ENCODE assay signal across 9 mouse cellular contexts in the genomic region with DNA sequence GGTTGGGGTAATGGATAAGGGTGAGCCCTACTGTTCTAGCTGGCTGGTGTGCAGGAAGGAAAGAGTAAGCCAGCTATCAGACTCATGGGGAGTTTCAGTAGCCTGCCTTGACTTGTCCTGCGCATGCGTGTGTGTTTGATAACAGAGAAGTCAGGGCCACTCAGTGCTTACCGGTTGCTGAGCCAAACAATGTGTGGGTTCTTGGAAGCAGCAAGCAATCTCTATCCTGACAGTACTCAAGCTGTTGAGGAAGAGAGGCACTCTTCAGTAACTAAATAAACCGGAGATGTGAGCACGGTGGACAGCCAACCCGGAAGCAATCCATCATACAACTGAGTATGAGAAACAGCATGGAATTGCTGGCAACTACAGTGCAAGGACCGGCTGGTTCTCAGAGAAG.
DNase-seq lines count a peak whose midpoint lies in the region; ATAC-seq lines count a peak whose summit lies in the region.
"Had no signal": no experiment of that assay in that cellular context is flagged by ENCODE, and none has a peak within 500 bp of the region (broad histone marks: within the 10 kb centered on the region; RNA-seq: fewer than 3 reads in every experiment).

No protein-coding gene starts in this region.

- no peak overlapping the region for H3K4me3 ChIP-seq in limb, embryonic 10.5 days
- H3K4me3 ChIP-seq: embryonic facial prominence, embryonic 12.5 days had no signal

- peak; percentile 81 for DNase-seq in MN1 (ENCODE audit: low spot score)
- DNase-seq in adrenal gland, postnatal 14 days, result peak; percentile 80
- peak; percentile 53 for DNase-seq in kidney, adult 9 months
- peak; percentile 59 for DNase-seq in lung, postnatal 14 days
- no peak for DNase-seq in gastrocnemius, postnatal 14 days
- DNase-seq in embryo, embryonic 10 days (ENCODE audit: low spot score), result no peak
- no peak for DNase-seq in limb, embryonic 10.5 days (ENCODE audit: low spot score)

- 83% methylated on average over 7 of the region's 7 CpGs for WGBS in limb, embryonic 10.5 days

- no peaks in the 10 kb centered on the region for H3K27me3 ChIP-seq in limb, embryonic 10.5 days (ENCODE audit: low read depth, poor library complexity, severe bottlenecking)
- H3K27me3 ChIP-seq: embryonic facial prominence, embryonic 12.5 days had no signal

- H3K36me3 ChIP-seq in limb, embryonic 10.5 days, result no peaks in the 10 kb centered on the region
- H3K36me3 ChIP-seq: embryonic facial prominence, embryonic 12.5 days had no signal

- ATAC-seq in CD4-positive, CD25-positive, alpha-beta regulatory T cell, adult 4 months, result no peak

- intact Hi-C loops in gastrocnemius, postnatal 14 days (cut with DNase I; ENCODE audit: low total_unique reads), result no loop called here

- H3K27ac ChIP-seq in limb, embryonic 10.5 days, result no peak overlapping the region
- H3K27ac ChIP-seq: embryonic facial prominence, embryonic 12.5 days had no signal

- no peaks in the 10 kb centered on the region for H3K9me3 ChIP-seq in limb, embryonic 10.5 days (replicated peaks)
- H3K9me3 ChIP-seq: embryonic facial prominence, embryonic 12.5 days had no signal

- H3K4me1 ChIP-seq in limb, embryonic 10.5 days, result no peaks in the 10 kb centered on the region
- H3K4me1 ChIP-seq: embryonic facial prominence, embryonic 12.5 days had no signal

Comparison
In these comparisons a context has a peak if more than half of its experiments do, and no peak if none do; other contexts are left out.
1. DNase-seq: peak in MN1 (single experiment), adrenal gland, postnatal 14 days (single experiment), kidney, adult 9 months (single experiment) and lung, postnatal 14 days (single experiment); none in gastrocnemius, postnatal 14 days (single experiment), embryo, embryonic 10 days (single experiment) and limb, embryonic 10.5 days (single experiment).